Mouse (Mus musculus) lung, adult 2 months (tissue): Measurements from ENCODE around the gene Eml2.

Experiments used
- CTCF ChIP-seq: fragments of 200-500 bp; IDR thresholded peaks from 2 replicates; pipeline ENCODE4 v1.5.1; 2011; ENCODE audit warnings: mild to moderate bottlenecking, low read length, control low read depth; ENCODE audit not compliant: insufficient read depth
- POLR2A ChIP-seq: fragments of 200-500 bp; IDR thresholded peaks from 2 replicates; pipeline ENCODE4 v1.6.1; 2011; ENCODE audit warnings: low read depth, mild to moderate bottlenecking, control low read depth, low read length, borderline replicate concordance; ENCODE audit errors: extremely low read depth

DNA sequence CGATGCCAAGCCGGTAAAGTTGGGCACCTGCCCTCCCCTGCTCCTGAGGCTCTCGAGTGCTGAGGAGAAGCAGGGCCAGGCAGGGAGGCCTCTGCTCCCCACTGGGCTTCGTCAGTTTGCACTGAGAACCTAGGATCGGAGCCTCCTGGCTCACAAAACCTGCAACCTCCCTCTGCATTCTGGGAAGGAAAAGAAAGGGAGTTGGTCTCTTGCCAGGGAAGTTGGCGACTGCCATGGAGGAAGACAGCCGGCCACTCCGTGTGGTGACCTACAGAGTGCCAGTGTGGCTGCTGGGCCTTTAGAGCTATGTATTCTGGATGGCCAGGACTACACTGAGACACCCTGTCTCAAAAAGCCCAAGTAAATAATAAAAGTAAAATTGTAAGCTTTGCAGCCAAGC lies 21.4 kb upstream of the Eml2 start:
- no peak for TF ChIP-seq CTCF
- TF ChIP-seq POLR2A: no peak
